In the genomic region with DNA sequence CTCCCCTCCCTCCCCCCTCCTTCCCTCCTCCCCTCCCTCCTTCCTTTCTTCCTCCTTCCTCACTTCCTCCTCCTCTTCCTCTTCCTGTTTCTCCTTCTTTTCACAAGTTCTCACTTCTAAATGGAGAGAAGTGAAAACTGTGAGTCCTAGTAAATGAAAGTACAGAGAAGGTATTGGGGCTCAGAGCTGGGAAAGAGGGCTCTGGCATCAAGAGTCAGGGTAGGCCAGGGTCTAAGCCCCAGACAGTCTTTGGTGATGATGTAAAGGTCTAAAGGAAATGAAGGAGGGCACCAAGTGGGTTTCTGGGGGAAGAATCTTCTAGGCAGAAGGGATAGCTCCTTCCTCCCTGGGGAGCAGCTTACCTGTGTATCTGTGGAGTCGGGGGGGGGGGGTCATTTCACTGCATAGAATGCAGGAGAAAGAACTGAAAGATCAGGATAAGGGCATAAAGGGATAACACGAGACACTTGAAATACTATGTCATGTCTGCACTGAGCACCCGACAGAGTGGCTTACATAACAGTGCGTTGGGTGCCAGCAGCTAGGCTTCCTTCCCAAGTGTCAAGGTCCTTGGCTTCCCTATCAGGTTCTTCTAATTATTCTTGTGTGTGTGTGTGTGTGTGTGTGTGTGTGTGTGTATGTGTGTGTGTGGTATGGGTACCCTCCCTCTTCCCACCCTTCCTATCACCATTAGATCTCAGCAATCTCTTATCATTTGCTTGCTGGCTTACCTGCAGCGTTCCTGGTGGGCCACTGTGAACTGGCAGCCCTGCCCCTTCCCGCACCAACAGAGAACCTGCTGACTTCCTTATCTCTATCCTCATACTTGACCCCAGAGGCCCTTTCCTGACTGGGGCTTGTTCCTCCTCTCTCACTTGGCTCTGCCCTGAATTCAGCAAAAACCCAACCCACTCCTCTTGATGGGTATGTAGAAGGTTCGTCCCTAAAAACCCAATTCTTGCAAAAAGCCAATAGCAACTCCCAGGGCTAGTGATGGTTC, we compare ENCODE assay signal across 11 mouse cellular contexts. TPM values are rescaled to one million over a fixed set of nuclear protein-coding genes. Genes with fewer than 3 reads are reported as not detected.
DNase-seq lines count a peak whose midpoint lies in the region; ATAC-seq and TF ChIP-seq lines count a peak whose summit lies in the region.
"Had no signal": no experiment of that assay in that cellular context is flagged by ENCODE, and none has a peak within 500 bp of the region (broad histone marks: within the 10 kb centered on the region; RNA-seq: fewer than 3 reads in every experiment).

No protein-coding gene starts in this region.

- no peaks in the 10 kb centered on the region for H3K36me3 ChIP-seq in stomach, embryonic 14.5 days (ENCODE audit: control insufficient read depth, insufficient read depth, low read length)
- no peaks in the 10 kb centered on the region for H3K36me3 ChIP-seq in stomach, postnatal 0 days (ENCODE audit: control insufficient read depth, insufficient read depth, low read length)
- H3K36me3 ChIP-seq in intestine, postnatal 0 days (ENCODE audit: control insufficient read depth, insufficient read depth): no peaks in the 10 kb centered on the region
- no peaks in the 10 kb centered on the region for H3K36me3 ChIP-seq in forebrain, embryonic 10.5 days (replicated peaks)
- H3K36me3 ChIP-seq: heart, embryonic 15.5 days; neural tube, embryonic 12.5 days had no signal

- H3K4me1 ChIP-seq in stomach, embryonic 14.5 days (ENCODE audit: control insufficient read depth, insufficient read depth, low read length): no peaks in the 10 kb centered on the region
- no peaks in the 10 kb centered on the region for H3K4me1 ChIP-seq in stomach, postnatal 0 days (replicated peaks; ENCODE audit: control insufficient read depth, insufficient read depth)
- H3K4me1 ChIP-seq in intestine, postnatal 0 days (replicated peaks; ENCODE audit: control insufficient read depth, insufficient read depth, low read length): peaks cover 11% of the 10 kb centered on the region; the same call in 1 of the 2 replicates
- peaks cover 16% of the 10 kb centered on the region for H3K4me1 ChIP-seq in forebrain, embryonic 10.5 days

- TF ChIP-seq CTCF in stomach, postnatal 0 days (IDR thresholded peaks at IDR 0.05; ENCODE audit: low read depth): no peak
- TF ChIP-seq CTCF in intestine, postnatal 0 days (IDR thresholded peaks at IDR 0.05; ENCODE audit: low read depth): peak; percentile 6; the same call in 1 of the 2 replicates

- no peak overlapping the region for H3K4me2 ChIP-seq in stomach, embryonic 14.5 days (replicated peaks; ENCODE audit: low read depth, low read length)
- no peak overlapping the region for H3K4me2 ChIP-seq in stomach, postnatal 0 days (replicated peaks; ENCODE audit: low read depth)
- H3K4me2 ChIP-seq in intestine, postnatal 0 days (replicated peaks; ENCODE audit: low read depth): no peak overlapping the region

- peak; percentile 54 to 59 for DNase-seq in cerebellum, adult 18-20 months
- no peak for DNase-seq in stomach, postnatal 0 days (ENCODE audit: low spot score)
- no peak for DNase-seq in forebrain, embryonic 10.5 days (ENCODE audit: extremely low spot score, low spot score)
- DNase-seq in right cerebral cortex, postnatal 4 days: no peak
- DNase-seq in embryo, embryonic 10 days (ENCODE audit: low spot score): no peak

- H3K4me3 ChIP-seq in stomach, embryonic 14.5 days (ENCODE audit: low read depth, low read length): no peak overlapping the region
- no peak overlapping the region for H3K4me3 ChIP-seq in stomach, postnatal 0 days (ENCODE audit: low read depth, low read length)
- no peak overlapping the region for H3K4me3 ChIP-seq in intestine, postnatal 0 days (ENCODE audit: low read depth, low read length)
- H3K4me3 ChIP-seq in forebrain, embryonic 10.5 days: no peak overlapping the region
- H3K4me3 ChIP-seq: heart, embryonic 15.5 days; left cerebral cortex, adult 2 months; neural tube, embryonic 12.5 days had no signal

- TF ChIP-seq EP300 in stomach, postnatal 0 days (optimal IDR thresholded peaks at IDR 0.05): no peak

- H3K27me3 ChIP-seq in stomach, embryonic 14.5 days (ENCODE audit: control insufficient read depth, insufficient read depth, low read length): no peaks in the 10 kb centered on the region
- no peaks in the 10 kb centered on the region for H3K27me3 ChIP-seq in stomach, postnatal 0 days (ENCODE audit: control insufficient read depth, insufficient read depth, low read length)
- H3K27me3 ChIP-seq in intestine, postnatal 0 days (replicated peaks; ENCODE audit: control insufficient read depth, insufficient read depth, low read length): no peaks in the 10 kb centered on the region
- H3K27me3 ChIP-seq in forebrain, embryonic 10.5 days (ENCODE audit: poor library complexity, severe bottlenecking): no peaks in the 10 kb centered on the region
- H3K27me3 ChIP-seq: heart, embryonic 15.5 days; neural tube, embryonic 12.5 days had no signal

- H3K9me3 ChIP-seq in stomach, embryonic 14.5 days (ENCODE audit: control insufficient read depth, low read depth, low read length): no peaks in the 10 kb centered on the region
- no peaks in the 10 kb centered on the region for H3K9me3 ChIP-seq in stomach, postnatal 0 days (ENCODE audit: control insufficient read depth, low read length)
- H3K9me3 ChIP-seq in intestine, postnatal 0 days (ENCODE audit: control insufficient read depth): no peaks in the 10 kb centered on the region
- H3K9me3 ChIP-seq in forebrain, embryonic 10.5 days: no peaks in the 10 kb centered on the region
- H3K9me3 ChIP-seq: heart, embryonic 15.5 days; neural tube, embryonic 12.5 days had no signal

- H3K27ac ChIP-seq in stomach, embryonic 14.5 days (ENCODE audit: low read length): no peak overlapping the region
- H3K27ac ChIP-seq in stomach, postnatal 0 days (replicated peaks): no peak overlapping the region
- no peak overlapping the region for H3K27ac ChIP-seq in intestine, postnatal 0 days (ENCODE audit: low read depth, low read length)
- no peak overlapping the region for H3K27ac ChIP-seq in forebrain, embryonic 10.5 days
- H3K27ac ChIP-seq: neural tube, embryonic 12.5 days had no signal

- 75% methylated on average over 7 of the region's 7 CpGs for WGBS in stomach, embryonic 14.5 days
- 59% methylated on average over 7 of the region's 7 CpGs for WGBS in stomach, postnatal 0 days
- 47% methylated on average over 7 of the region's 7 CpGs for WGBS in intestine, postnatal 0 days
- WGBS in forebrain, embryonic 10.5 days: 88% methylated on average over 7 of the region's 7 CpGs

- ATAC-seq in cerebellum, adult (ENCODE audit: insufficient number of reproducible peaks, low FRiP score, low TSS enrichment): no peak
- ATAC-seq in stomach, embryonic 14.5 days (ENCODE audit: insufficient number of reproducible peaks, insufficient read depth, low FRiP score, low read depth): 0 out of 2 replicates have a peak, but pooled peaks have one; percentile 15
- ATAC-seq in stomach, postnatal 0 days (ENCODE audit: low FRiP score, low TSS enrichment): no peak
- ATAC-seq in intestine, postnatal 0 days: peak; percentile 49

- H3K9ac ChIP-seq in stomach, embryonic 14.5 days (replicated peaks; ENCODE audit: low read depth, low read length): no peak overlapping the region
- no peak overlapping the region for H3K9ac ChIP-seq in stomach, postnatal 0 days (ENCODE audit: low read length)
- no peak overlapping the region for H3K9ac ChIP-seq in intestine, postnatal 0 days (ENCODE audit: low read depth, low read length)
- H3K9ac ChIP-seq: heart, embryonic 15.5 days; neural tube, embryonic 12.5 days had no signal

RNA-seq across cellular contexts. Expression of a gene that starts 51.6 kb away (rescaled TPM):
- 167 and 190 TPM in 2 replicates for polyA plus RNA-seq in stomach, embryonic 14.5 days (2014; fragmentation: Nextera tagmentation; extraction: Ambion mirVana)
- polyA plus RNA-seq in stomach, postnatal 0 days (2015; fragmentation: Nextera tagmentation; extraction: Ambion mirVana): 132 and 138 TPM in 2 replicates
- polyA plus RNA-seq in intestine, postnatal 0 days (2015; fragmentation: Nextera tagmentation; extraction: Ambion mirVana): 309 and 318 TPM in 2 replicates
- polyA plus RNA-seq in forebrain, embryonic 10.5 days (2016; fragmentation: Nextera tagmentation; extraction: Ambion mirVana): 42.8 and 48.2 TPM in 2 replicates

Comparison
In these comparisons a context has a peak if more than half of its experiments do, and no peak if none do; other contexts are left out.
1. ATAC-seq: peak in stomach, embryonic 14.5 days (single experiment) and intestine, postnatal 0 days (single experiment); none in cerebellum, adult (single experiment) and stomach, postnatal 0 days (single experiment).
2. DNase-seq: peak in cerebellum, adult 18-20 months (2 of 2); none in stomach, postnatal 0 days (single experiment), forebrain, embryonic 10.5 days (single experiment), right cerebral cortex, postnatal 4 days (single experiment) and embryo, embryonic 10 days (single experiment).